Mouse (Mus musculus): ENCODE results near the gene Batf. TPM values are rescaled to one million over a fixed set of nuclear protein-coding genes. Genes with fewer than 3 reads are reported as not detected.
"Not testable (repeated sequence)": the region's sequence is repeated elsewhere in the genome, so short reads cannot be mapped to it uniquely, and the experiment has no call there.

The Batf gene
- polyA plus RNA-seq, 1 experiment, result 0.06 TPM

DNA sequence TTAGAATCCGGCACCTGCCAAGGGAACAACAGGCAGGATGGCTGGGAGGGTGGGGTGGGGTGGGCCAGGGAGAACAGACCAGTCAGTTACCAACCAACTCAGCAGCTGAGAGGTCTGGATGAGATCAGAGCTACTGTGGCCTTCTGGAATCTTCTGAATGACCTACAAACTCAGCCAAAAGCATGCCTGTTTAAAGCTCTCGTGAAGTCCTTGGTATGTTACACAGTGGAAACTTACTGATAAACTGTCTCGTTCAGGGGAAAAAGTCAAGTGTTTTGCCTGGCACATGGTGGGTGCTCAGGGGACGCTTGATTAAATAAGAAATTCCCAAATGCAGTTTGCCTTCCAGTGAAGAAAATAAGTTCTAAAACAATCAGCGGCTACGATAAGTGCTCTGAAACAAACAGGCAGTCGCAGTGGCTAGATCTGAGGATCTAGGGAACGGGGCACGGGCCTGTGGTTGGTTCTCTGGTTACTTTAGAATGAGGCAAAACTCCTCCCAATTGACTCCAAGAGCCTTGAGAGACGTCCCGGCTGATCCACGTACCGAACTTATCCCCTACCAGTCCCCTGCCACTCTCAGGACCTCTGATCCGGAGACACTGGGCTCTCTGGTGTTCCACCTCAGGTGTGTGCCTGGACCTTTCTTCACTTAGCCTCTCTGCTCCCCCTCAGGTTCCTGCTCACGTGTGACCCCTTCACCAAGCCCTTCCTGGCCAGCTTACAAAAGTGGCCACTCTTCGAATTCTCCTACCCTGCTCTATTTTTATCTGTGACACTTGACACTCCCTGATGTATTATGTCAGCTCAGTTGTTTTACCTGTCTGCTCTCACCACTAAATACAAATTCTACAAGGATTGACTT lies 1.8 kb upstream of the Batf start:
- Histone ChIP-seq H3K27me3 (ENCODE audit: control insufficient read depth, insufficient read depth, insufficient read length) (peaks cover 41% of the 10 kb centered on the region), H3K4me3 (ENCODE audit: insufficient read depth, poor library complexity, severe bottlenecking) (no peak overlapping the region), H3K79me3 (ENCODE audit: low read depth) (no peaks in the 10 kb centered on the region), H3K79me2 (ENCODE audit: control insufficient read depth, insufficient read depth) (no peaks in the 10 kb centered on the region), H3ac (ENCODE audit: control insufficient read depth, insufficient read length, low read depth) (no peak overlapping the region), H3K36me3 (ENCODE audit: control insufficient read depth, insufficient read depth) (no peaks in the 10 kb centered on the region)
- TF ChIP-seq MAX (IDR thresholded peaks at IDR 0.05) (no peak), MYOD1 (IDR thresholded peaks at IDR 0.05; ENCODE audit: control insufficient read depth, insufficient read length, low read depth) (no peak), CEBPB (IDR thresholded peaks at IDR 0.05; ENCODE audit: low read depth) (no peak), FOSL1 (IDR thresholded peaks at IDR 0.05; ENCODE audit: insufficient read depth, low read length, poor library complexity, severe bottlenecking) (no peak), MYOG (IDR thresholded peaks at IDR 0.05; ENCODE audit: control insufficient read depth, extremely low read depth, insufficient read length) (no peak), USF1 (IDR thresholded peaks at IDR 0.05; ENCODE audit: low read depth) (no peak), CTCF (IDR thresholded peaks at IDR 0.05; ENCODE audit: control insufficient read depth, insufficient read depth, insufficient read length) (no peak)

DNA sequence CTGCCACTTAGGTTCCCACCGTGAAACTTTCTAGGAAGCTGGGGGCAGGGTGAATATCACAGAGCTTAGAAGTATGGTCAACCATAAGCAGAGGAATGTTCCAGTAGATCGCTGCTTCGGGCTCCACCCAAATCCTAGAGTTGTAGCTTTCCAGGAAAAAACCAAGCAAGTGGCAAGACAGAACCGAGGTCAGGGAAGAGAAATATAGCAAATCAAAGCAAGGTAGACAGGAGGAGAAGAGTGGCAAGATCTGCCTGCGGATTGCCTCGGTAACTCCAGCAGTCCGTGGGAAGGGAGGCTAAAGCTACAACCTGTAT lies 706 bp downstream of the Batf start:
- H3K27me3 ChIP-seq (ENCODE audit: control insufficient read depth, insufficient read depth, insufficient read length), result peaks cover 37% of the 10 kb centered on the region
- H3K4me3 ChIP-seq (ENCODE audit: insufficient read depth, poor library complexity, severe bottlenecking), result no peak overlapping the region
- H3ac ChIP-seq (ENCODE audit: control insufficient read depth, insufficient read length, low read depth), result no peak overlapping the region
- H3K79me2 ChIP-seq (ENCODE audit: control insufficient read depth, insufficient read depth), result no peaks in the 10 kb centered on the region
- no peak for TF ChIP-seq CTCF (IDR thresholded peaks at IDR 0.05; ENCODE audit: control insufficient read depth, insufficient read depth, insufficient read length)
- no peak for TF ChIP-seq MYOD1 (IDR thresholded peaks at IDR 0.05; ENCODE audit: control insufficient read depth, insufficient read length, low read depth)
- no peak for TF ChIP-seq CEBPB (IDR thresholded peaks at IDR 0.05; ENCODE audit: low read depth)
- TF ChIP-seq MYOG (IDR thresholded peaks at IDR 0.05; ENCODE audit: control insufficient read depth, extremely low read depth, insufficient read length), result no peak
- no peak for TF ChIP-seq MAX (IDR thresholded peaks at IDR 0.05)
- no peak for TF ChIP-seq USF1 (IDR thresholded peaks at IDR 0.05; ENCODE audit: low read depth)
- no peak for TF ChIP-seq FOSL1 (IDR thresholded peaks at IDR 0.05; ENCODE audit: insufficient read depth, low read length, poor library complexity, severe bottlenecking)
- no peaks in the 10 kb centered on the region for H3K79me3 ChIP-seq (ENCODE audit: low read depth)
- H3K36me3 ChIP-seq (ENCODE audit: control insufficient read depth, insufficient read depth), result no peaks in the 10 kb centered on the region

- no peaks in the 10 kb centered on the region for H3K36me3 ChIP-seq (ENCODE audit: control insufficient read depth, insufficient read depth)
- H3K4me3 ChIP-seq (ENCODE audit: insufficient read depth, poor library complexity, severe bottlenecking), result no peak overlapping the region
- no peaks in the 10 kb centered on the region for H3K79me3 ChIP-seq (ENCODE audit: low read depth)
- H3K27me3 ChIP-seq (ENCODE audit: control insufficient read depth, insufficient read depth, insufficient read length), result peaks cover 37% of the 10 kb centered on the region
- TF ChIP-seq FOSL1 (IDR thresholded peaks at IDR 0.05; ENCODE audit: insufficient read depth, low read length, poor library complexity, severe bottlenecking), result no peak
- no peak for TF ChIP-seq MAX (IDR thresholded peaks at IDR 0.05)
- no peak for TF ChIP-seq CTCF (IDR thresholded peaks at IDR 0.05; ENCODE audit: control insufficient read depth, insufficient read depth, insufficient read length)
- no peak for TF ChIP-seq MYOG (IDR thresholded peaks at IDR 0.05; ENCODE audit: control insufficient read depth, extremely low read depth, insufficient read length)
- TF ChIP-seq USF1 (IDR thresholded peaks at IDR 0.05; ENCODE audit: low read depth), result no peak
- no peaks in the 10 kb centered on the region for H3K79me2 ChIP-seq (ENCODE audit: control insufficient read depth, insufficient read depth)
- no peak overlapping the region for H3ac ChIP-seq (ENCODE audit: control insufficient read depth, insufficient read length, low read depth)
These were observed 1.4 kb downstream of the Batf start for GRCm38 (mm10) chr12:85687846-85688245.

DNA sequence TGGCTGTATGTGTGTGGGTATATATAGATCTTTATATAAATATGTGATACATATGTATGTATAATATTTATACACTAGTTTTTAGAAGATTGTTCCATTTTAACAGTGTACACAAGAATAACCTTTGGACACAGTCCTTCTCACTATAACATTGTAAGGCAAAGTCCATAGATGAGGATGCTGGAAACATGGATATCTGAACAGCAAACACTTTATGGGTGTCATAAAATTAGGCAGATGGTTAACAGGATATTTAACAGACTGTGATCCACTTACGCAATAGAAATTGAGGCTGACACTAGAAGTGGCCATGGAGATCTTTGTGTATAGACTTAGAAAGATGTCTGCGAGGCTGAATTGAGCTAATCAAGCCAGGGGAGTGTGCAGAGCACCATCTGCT lies 9.3 kb downstream of the Batf start:
- no peaks in the 10 kb centered on the region for H3K79me2 ChIP-seq (ENCODE audit: control insufficient read depth, insufficient read depth)
- H3ac ChIP-seq (ENCODE audit: control insufficient read depth, insufficient read length, low read depth), result no peak overlapping the region
- no peak overlapping the region for H3K4me3 ChIP-seq (ENCODE audit: insufficient read depth, poor library complexity, severe bottlenecking)
- H3K27me3 ChIP-seq (ENCODE audit: control insufficient read depth, insufficient read depth, insufficient read length), result peaks cover 4% of the 10 kb centered on the region
- TF ChIP-seq FOSL1 (IDR thresholded peaks at IDR 0.05; ENCODE audit: insufficient read depth, low read length, poor library complexity, severe bottlenecking) (no peak), USF1 (IDR thresholded peaks at IDR 0.05; ENCODE audit: low read depth) (no peak)
- H3K79me3 ChIP-seq (ENCODE audit: low read depth), result no peaks in the 10 kb centered on the region
- no peaks in the 10 kb centered on the region for H3K36me3 ChIP-seq (ENCODE audit: control insufficient read depth, insufficient read depth)

GRCm38 (mm10) chr12:85696436-85696835 lies 10.0 kb downstream of the Batf start:
- no peaks in the 10 kb centered on the region for H3K79me2 ChIP-seq (ENCODE audit: control insufficient read depth, insufficient read depth)

DNA sequence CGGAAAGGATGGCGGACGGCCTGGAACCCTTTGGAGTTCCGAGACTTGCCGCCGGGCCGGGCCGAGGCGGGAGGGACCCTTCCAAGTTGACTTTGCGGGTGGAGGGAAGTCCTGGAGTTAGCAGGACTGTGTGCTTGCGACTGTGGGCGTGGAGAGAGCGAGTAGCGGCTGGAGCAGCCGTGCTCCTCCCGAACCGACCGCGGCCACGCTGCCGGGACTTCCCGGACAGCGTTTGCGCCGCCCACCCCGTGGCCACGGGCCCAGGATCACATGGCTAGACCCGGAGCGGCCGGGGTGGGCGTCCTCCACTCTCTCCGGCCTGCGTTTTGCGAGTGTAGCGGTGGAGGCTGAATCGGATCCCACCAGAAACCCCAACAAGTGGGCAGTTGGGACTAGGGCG lies 11.7 kb downstream of the Batf start:
- not testable (repeated sequence) for H3K36me3 ChIP-seq (ENCODE audit: control insufficient read depth, insufficient read depth); H3K79me3 ChIP-seq (ENCODE audit: low read depth); H3K27me3 ChIP-seq (ENCODE audit: control insufficient read depth, insufficient read depth, insufficient read length); H3K79me2 ChIP-seq (ENCODE audit: control insufficient read depth, insufficient read depth); H3ac ChIP-seq (ENCODE audit: control insufficient read depth, insufficient read length, low read depth); H3K4me3 ChIP-seq (ENCODE audit: insufficient read depth, poor library complexity, severe bottlenecking)

More at GRCm38 (mm10) chr12:85696436-85696835, 10.0 kb downstream of the Batf start:
- Histone ChIP-seq H3K4me3 (ENCODE audit: insufficient read depth, poor library complexity, severe bottlenecking) (no peak overlapping the region), H3K27me3 (ENCODE audit: control insufficient read depth, insufficient read depth, insufficient read length) (peaks cover 4% of the 10 kb centered on the region), H3ac (ENCODE audit: control insufficient read depth, insufficient read length, low read depth) (no peak overlapping the region), H3K79me3 (ENCODE audit: low read depth) (no peaks in the 10 kb centered on the region), H3K36me3 (ENCODE audit: control insufficient read depth, insufficient read depth) (no peaks in the 10 kb centered on the region)
- TF ChIP-seq CEBPB (IDR thresholded peaks at IDR 0.05; ENCODE audit: low read depth), result no peak
- TF ChIP-seq MYOG (IDR thresholded peaks at IDR 0.05; ENCODE audit: control insufficient read depth, extremely low read depth, insufficient read length), result no peak
- TF ChIP-seq USF1 (IDR thresholded peaks at IDR 0.05; ENCODE audit: low read depth), result no peak
- TF ChIP-seq CTCF (IDR thresholded peaks at IDR 0.05; ENCODE audit: control insufficient read depth, insufficient read depth, insufficient read length), result no peak
- TF ChIP-seq FOSL1 (IDR thresholded peaks at IDR 0.05; ENCODE audit: insufficient read depth, low read length, poor library complexity, severe bottlenecking), result no peak
- no peak for TF ChIP-seq MYOD1 (IDR thresholded peaks at IDR 0.05; ENCODE audit: control insufficient read depth, insufficient read length, low read depth)
- TF ChIP-seq MAX (IDR thresholded peaks at IDR 0.05), result no peak

Data from C2C12 (cell line).